Mouse (Mus musculus): ENCODE results near the gene Ms4a18. TPM values are rescaled to one million over a fixed set of nuclear protein-coding genes. Genes with fewer than 3 reads are reported as not detected.
A peak's percentile ranks its signal among the peaks of the same experiment; 100 is the strongest.
"Not testable (repeated sequence)": the region's sequence is repeated elsewhere in the genome, so short reads cannot be mapped to it uniquely, and the experiment has no call there.

Ms4a18 gene
- not detected in 2 replicates for polyA plus RNA-seq (2015; fragmentation: Nextera tagmentation; extraction: Ambion mirVana)

- Histone ChIP-seq H3K4me2 (replicated peaks; ENCODE audit: low read depth) (no peak within 1 kb of the TSS), H3K9me3 (ENCODE audit: control insufficient read depth, low read length) (no peaks in the 10 kb centered on the region), H3K36me3 (ENCODE audit: control insufficient read depth, insufficient read depth, low read length) (no peaks in the 10 kb centered on the region), H3K4me3 (ENCODE audit: low read depth, low read length) (no peak within 1 kb of the TSS), H3K27me3 (ENCODE audit: control insufficient read depth, insufficient read depth, low read length) (no peaks in the 10 kb centered on the region), H3K4me1 (replicated peaks; ENCODE audit: control insufficient read depth, insufficient read depth) (no peaks in the 10 kb centered on the region), H3K9ac (ENCODE audit: low read length) (no peak within 1 kb of the TSS), H3K27ac (replicated peaks) (no peak within 1 kb of the TSS)
- DNase-seq (ENCODE audit: low spot score) = no peak
- no peak for ATAC-seq (ENCODE audit: low FRiP score, low TSS enrichment)
- WGBS = 80% methylated on average over 3 of the region's 3 CpGs
- no peak for TF ChIP-seq EP300 (optimal IDR thresholded peaks at IDR 0.05)
Observed at GRCm38 (mm10) chr19:11017891-11018290, at the start of gene Ms4a18. Gene Ms4a18, minus strand, starts transcription at chr19:11018031.

DNA sequence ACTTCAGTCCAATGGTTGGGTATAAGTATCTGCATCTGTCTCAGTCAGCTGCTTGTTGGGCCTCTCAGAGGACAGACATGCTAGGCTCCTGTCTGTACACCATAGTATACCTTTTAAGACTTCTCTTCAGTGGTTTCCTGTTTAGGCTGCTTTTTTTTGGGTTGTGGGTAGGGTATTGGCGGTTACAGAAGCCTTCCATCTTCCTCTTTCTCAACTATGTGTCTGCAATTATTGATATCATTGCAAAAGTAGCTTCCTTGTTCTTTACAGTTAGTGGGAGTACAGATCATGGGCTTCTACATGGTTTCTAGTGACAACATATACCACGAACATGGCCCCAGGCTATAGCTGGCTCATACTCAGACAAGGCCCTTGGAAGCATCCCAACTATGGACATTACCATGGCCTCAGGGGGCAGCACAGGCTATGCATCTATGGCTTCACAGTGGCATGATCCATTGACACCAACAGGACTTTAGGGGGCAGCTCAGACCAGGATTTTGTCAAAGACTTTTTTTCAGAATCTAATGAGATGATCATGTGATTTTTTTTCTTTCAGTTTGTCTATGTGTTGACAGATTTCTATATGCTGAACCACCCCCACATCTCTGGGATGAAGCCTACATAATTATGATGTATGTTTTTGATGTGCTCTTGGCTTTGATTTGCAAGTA, 47.5 kb upstream of the Ms4a18 start:
- no peak for ATAC-seq (ENCODE audit: low FRiP score, low TSS enrichment)
- TF ChIP-seq EP300 (optimal IDR thresholded peaks at IDR 0.05) (no peak), CTCF (IDR thresholded peaks at IDR 0.05; ENCODE audit: low read depth) (no peak)
- no peaks in the 10 kb centered on the region for H3K27me3 ChIP-seq (ENCODE audit: control insufficient read depth, insufficient read depth, low read length)
- no peak overlapping the region for H3K9ac ChIP-seq (ENCODE audit: low read length)
- H3K36me3 ChIP-seq (ENCODE audit: control insufficient read depth, insufficient read depth, low read length) = no peaks in the 10 kb centered on the region
- no peak for DNase-seq (ENCODE audit: low spot score)
- no peaks in the 10 kb centered on the region for H3K4me1 ChIP-seq (replicated peaks; ENCODE audit: control insufficient read depth, insufficient read depth)
- H3K27ac ChIP-seq (replicated peaks) = no peak overlapping the region
- 82% methylated on average over 2 of the region's 2 CpGs for WGBS
- H3K9me3 ChIP-seq (ENCODE audit: control insufficient read depth, low read length) = no peaks in the 10 kb centered on the region
- no peak overlapping the region for H3K4me3 ChIP-seq (ENCODE audit: low read depth, low read length)
- no peak overlapping the region for H3K4me2 ChIP-seq (replicated peaks; ENCODE audit: low read depth)

DNA sequence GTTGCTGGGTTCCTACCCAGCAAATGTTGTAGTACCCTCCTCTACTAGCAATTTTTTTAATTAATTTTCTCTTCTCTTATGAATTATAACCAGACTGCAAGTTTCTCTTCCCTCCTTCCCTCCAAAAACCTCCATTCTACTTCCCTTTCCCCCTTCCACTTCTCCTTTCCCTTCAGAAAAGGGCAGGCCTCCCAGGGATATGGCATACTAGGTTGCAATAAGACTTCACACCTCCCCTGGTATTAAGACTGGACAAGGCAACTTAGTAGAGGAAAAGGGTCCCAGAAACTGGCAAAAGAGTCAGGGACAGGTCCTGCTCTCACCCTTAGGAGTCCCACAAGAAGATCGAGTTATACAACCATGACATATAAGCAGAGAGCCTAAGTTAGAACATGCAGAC, 43.1 kb upstream of the Ms4a18 start:
- ATAC-seq (ENCODE audit: low FRiP score, low TSS enrichment) = no peak
- Histone ChIP-seq H3K27ac (replicated peaks) (no peak overlapping the region), H3K9me3 (ENCODE audit: control insufficient read depth, low read length) (no peaks in the 10 kb centered on the region), H3K27me3 (ENCODE audit: control insufficient read depth, insufficient read depth, low read length) (no peaks in the 10 kb centered on the region), H3K36me3 (ENCODE audit: control insufficient read depth, insufficient read depth, low read length) (no peaks in the 10 kb centered on the region), H3K4me1 (replicated peaks; ENCODE audit: control insufficient read depth, insufficient read depth) (no peaks in the 10 kb centered on the region), H3K4me3 (ENCODE audit: low read depth, low read length) (no peak overlapping the region), H3K4me2 (replicated peaks; ENCODE audit: low read depth) (no peak overlapping the region), H3K9ac (ENCODE audit: low read length) (no peak overlapping the region)
- DNase-seq (ENCODE audit: low spot score) = no peak
- TF ChIP-seq CTCF (IDR thresholded peaks at IDR 0.05; ENCODE audit: low read depth) (no peak), EP300 (optimal IDR thresholded peaks at IDR 0.05) (no peak)
- WGBS = 88% methylated on average over 1 of the region's 1 CpGs

- H3K27me3 ChIP-seq (ENCODE audit: control insufficient read depth, insufficient read depth, low read length) = no peaks in the 10 kb centered on the region
- no peak overlapping the region for H3K9ac ChIP-seq (ENCODE audit: low read length)
- no peaks in the 10 kb centered on the region for H3K36me3 ChIP-seq (ENCODE audit: control insufficient read depth, insufficient read depth, low read length)
- no peaks in the 10 kb centered on the region for H3K4me1 ChIP-seq (replicated peaks; ENCODE audit: control insufficient read depth, insufficient read depth)
- no peak overlapping the region for H3K4me2 ChIP-seq (replicated peaks; ENCODE audit: low read depth)
- no peak overlapping the region for H3K27ac ChIP-seq (replicated peaks)
- no peaks in the 10 kb centered on the region for H3K9me3 ChIP-seq (ENCODE audit: control insufficient read depth, low read length)
- ATAC-seq (ENCODE audit: low FRiP score, low TSS enrichment) = no peak
- no peak overlapping the region for H3K4me3 ChIP-seq (ENCODE audit: low read depth, low read length)
- TF ChIP-seq CTCF (IDR thresholded peaks at IDR 0.05; ENCODE audit: low read depth) (no peak), EP300 (optimal IDR thresholded peaks at IDR 0.05) (no peak)
- DNase-seq (ENCODE audit: low spot score) = no peak
Observed at GRCm38 (mm10) chr19:11059967-11060366, 42.1 kb upstream of the Ms4a18 start.

GRCm38 (mm10) chr19:11055700-11056099, 37.9 kb upstream of the Ms4a18 start:
- peak; percentile 75 for ATAC-seq (ENCODE audit: low FRiP score, low TSS enrichment)
- not testable (repeated sequence) for H3K27ac ChIP-seq (replicated peaks); H3K4me3 ChIP-seq (ENCODE audit: low read depth, low read length); H3K4me2 ChIP-seq (replicated peaks; ENCODE audit: low read depth); H3K36me3 ChIP-seq (ENCODE audit: control insufficient read depth, insufficient read depth, low read length); H3K9ac ChIP-seq (ENCODE audit: low read length); H3K27me3 ChIP-seq (ENCODE audit: control insufficient read depth, insufficient read depth, low read length); H3K9me3 ChIP-seq (ENCODE audit: control insufficient read depth, low read length); H3K4me1 ChIP-seq (replicated peaks; ENCODE audit: control insufficient read depth, insufficient read depth); DNase-seq (ENCODE audit: low spot score)
- 51% methylated on average over 1 of the region's 1 CpGs for WGBS

DNA sequence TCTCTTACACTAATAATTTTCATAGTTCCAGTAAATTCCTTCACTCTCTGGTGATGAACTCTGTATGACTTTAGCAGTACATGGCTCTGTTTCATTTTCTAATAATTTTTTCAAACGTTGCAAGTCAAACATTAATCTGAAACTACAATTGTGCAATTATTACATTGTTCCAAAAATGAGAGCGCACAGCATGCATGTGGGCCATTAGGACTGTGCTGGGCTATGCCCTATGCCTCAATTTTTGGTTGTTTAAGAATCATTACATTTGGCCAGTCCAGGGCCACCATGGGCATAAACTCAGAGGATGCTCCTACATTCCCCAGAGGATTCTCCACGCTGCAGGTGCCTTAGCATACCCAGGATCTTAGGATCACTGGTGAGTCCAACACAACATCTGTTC, 35.4 kb upstream of the Ms4a18 start:
- Histone ChIP-seq H3K9me3 (ENCODE audit: control insufficient read depth, low read length) (no peaks in the 10 kb centered on the region), H3K4me3 (ENCODE audit: low read depth, low read length) (no peak overlapping the region), H3K27me3 (ENCODE audit: control insufficient read depth, insufficient read depth, low read length) (no peaks in the 10 kb centered on the region), H3K36me3 (ENCODE audit: control insufficient read depth, insufficient read depth, low read length) (no peaks in the 10 kb centered on the region), H3K9ac (ENCODE audit: low read length) (no peak overlapping the region), H3K4me2 (replicated peaks; ENCODE audit: low read depth) (no peak overlapping the region), H3K4me1 (replicated peaks; ENCODE audit: control insufficient read depth, insufficient read depth) (0 out of 2 replicates have a peak, but pooled peaks cover under 1% of the 10 kb centered on the region), H3K27ac (replicated peaks) (no peak overlapping the region; the same call in 1 of the 2 replicates)
- DNase-seq (ENCODE audit: low spot score) = no peak
- 54% methylated on average over 3 of the region's 3 CpGs for WGBS
- TF ChIP-seq EP300 (optimal IDR thresholded peaks at IDR 0.05) = no peak
- TF ChIP-seq CTCF (IDR thresholded peaks at IDR 0.05; ENCODE audit: low read depth) = no peak
- peak; percentile 27 for ATAC-seq (ENCODE audit: low FRiP score, low TSS enrichment)

Data from stomach, postnatal 0 days (tissue).